Mouse (Mus musculus) limb, embryonic 14.5 days (tissue): Measurements from ENCODE around the gene Hist1h2bf. TPM values are rescaled to one million over a fixed set of nuclear protein-coding genes. Genes with fewer than 3 reads are reported as not detected.
A peak's percentile ranks its signal among the peaks of the same experiment; 100 is the strongest.

Experiments used
- ATAC-seq: fragments of 200-750 bp; cut with Nextera tagmentation; 2 replicates; pipeline ENCODE4 v1.8.0; 2017; ENCODE audit warnings: low read depth, moderate number of reproducible peaks, moderate TSS enrichment; ENCODE audit not compliant: low FRiP score
- DNase-seq: peaks from one replicate; pipeline ENCODE4 v3.0.0-alpha.2; 2015; ENCODE audit warnings: low spot score
- H3K27ac ChIP-seq: fragments of 300-500 bp; sonication (generic); replicated peaks from 2 replicates; pipeline ENCODE4 v1.5.1; 2014; ENCODE audit warnings: low read depth, mild to moderate bottlenecking, low read length, moderate library complexity, mixed read lengths
- H3K27me3 ChIP-seq: fragments of 300-500 bp; sonication (generic); 2 replicates; pipeline ENCODE4 v1.6.1; 2014; ENCODE audit warnings: low read length, mixed read lengths; ENCODE audit not compliant: control insufficient read depth, insufficient read depth
- H3K36me3 ChIP-seq: fragments of 300-500 bp; sonication (generic); 2 replicates; pipeline ENCODE4 v1.6.1; 2014; ENCODE audit warnings: mild to moderate bottlenecking, low read length, moderate library complexity, mixed read lengths; ENCODE audit not compliant: control insufficient read depth, insufficient read depth
- H3K4me1 ChIP-seq: fragments of 300-500 bp; sonication (generic); 2 replicates; pipeline ENCODE4 v1.6.1; 2014; ENCODE audit warnings: antibody characterized with exemption, low read length, mixed read lengths; ENCODE audit not compliant: control insufficient read depth, insufficient read depth
- H3K4me2 ChIP-seq: fragments of 300-500 bp; sonication (generic); replicated peaks from 2 replicates; pipeline ENCODE4 v1.6.1; 2014; ENCODE audit warnings: low read depth, mild to moderate bottlenecking, low read length, moderate library complexity; ENCODE audit not compliant: severe bottlenecking
- H3K4me3 ChIP-seq: fragments of 300-500 bp; sonication (generic); replicated peaks from 2 replicates; pipeline ENCODE4 v1.5.1; 2014; ENCODE audit warnings: low read length
- H3K9ac ChIP-seq: fragments of 300-500 bp; sonication (generic); 2 replicates; pipeline ENCODE4 v1.6.1; 2014; ENCODE audit warnings: mild to moderate bottlenecking, low read depth, low read length, moderate library complexity; ENCODE audit not compliant: severe bottlenecking
- H3K9me3 ChIP-seq: fragments of 300-500 bp; sonication (generic); 2 replicates; pipeline ENCODE4 v1.6.1; 2016; ENCODE audit warnings: low read length; ENCODE audit not compliant: control insufficient read depth
- POLR2A ChIP-seq: fragments of 200-500 bp; IDR thresholded peaks from 2 replicates; pipeline ENCODE4 v1.8.0; 2012; ENCODE audit warnings: inconsistent platforms, mild to moderate bottlenecking, moderate library complexity, borderline replicate concordance; ENCODE audit not compliant: insufficient read depth, insufficient read length; ENCODE audit errors: extremely low read depth
- WGBS: fragments of 180-500 bp; shearing (Covaris S2); extraction: QIAGEN DNeasy Blood & Tissue Kit; methylation state at CpG from one replicate; pipeline ENCODE4 v1.1.7; 2014; 5-methylcytosine and 5-hydroxymethylcytosine counted together
- polyA plus RNA-seq, 2 experiments: library from polyadenylated mRNA; depleted of rRNA in 1 of 2; stranded (reverse) in 1 of 2; unstranded in 1 of 2; fragments of >200 nt; fragmentation: Nextera tagmentation in 1 of 2; extraction: Ambion mirVana in 1 of 2; gene quantifications; 2 replicates each; pipeline versions ENCODE4 v1.2.1 to v1.2.3; 2012 to 2014

The Hist1h2bf gene
- polyA plus RNA-seq, 2 experiments: 5.3 to 17.8 TPM

- peak overlapping the region; percentile 76 for H3K9ac ChIP-seq
- no peaks in the 10 kb centered on the region for H3K27me3 ChIP-seq
- ATAC-seq: no peak
- no peak for TF ChIP-seq POLR2A
- peak overlapping the region; percentile 55 for H3K4me3 ChIP-seq
- peak overlapping the region; percentile 49 for H3K4me2 ChIP-seq
- WGBS: 27% methylated on average over 2 of the region's 2 CpGs
- no peak for DNase-seq
- no peaks in the 10 kb centered on the region for H3K9me3 ChIP-seq
- H3K36me3 ChIP-seq: no peaks in the 10 kb centered on the region
- H3K27ac ChIP-seq: peak overlapping the region; percentile 99
- H3K4me1 ChIP-seq: peaks cover 22% of the 10 kb centered on the region
Measured at GRCm38 (mm10) chr13:23529480-23530165, 44.4 kb downstream of the Hist1h2bf start.

GRCm38 (mm10) chr13:23529005-23529404, 45.0 kb downstream of the Hist1h2bf start:
- no peaks in the 10 kb centered on the region for H3K27me3 ChIP-seq
- H3K4me3 ChIP-seq: no peak overlapping the region
- no peaks in the 10 kb centered on the region for H3K36me3 ChIP-seq
- peaks cover 19% of the 10 kb centered on the region for H3K4me1 ChIP-seq
- H3K27ac ChIP-seq: no peak overlapping the region
- no peak overlapping the region for H3K9ac ChIP-seq
- TF ChIP-seq POLR2A: no peak
- H3K4me2 ChIP-seq: no peak overlapping the region
- no peaks in the 10 kb centered on the region for H3K9me3 ChIP-seq
- 73% methylated on average over 5 of the region's 5 CpGs for WGBS
- DNase-seq (no peak), ATAC-seq (no peak)

- Histone ChIP-seq H3K4me2 (peak overlapping the region; percentile 40), H3K36me3 (no peaks in the 10 kb centered on the region), H3K9ac (peak overlapping the region; percentile 28; the same call in 1 of the 2 replicates), H3K9me3 (no peaks in the 10 kb centered on the region), H3K27ac (0 out of 2 replicates have a peak overlapping the region, but pooled peaks have one; percentile 6), H3K4me1 (peaks cover 6% of the 10 kb centered on the region), H3K27me3 (no peaks in the 10 kb centered on the region), H3K4me3 (peak overlapping the region; percentile 36)
- DNase-seq (peak; percentile 95), ATAC-seq (peak; percentile 71)
- WGBS: 2% methylated on average over 17 of the region's 17 CpGs
- TF ChIP-seq POLR2A: no peak
Measured at GRCm38 (mm10) chr13:23526312-23526711, 47.7 kb downstream of the Hist1h2bf start.

GRCm38 (mm10) chr13:23525901-23526300, 48.1 kb downstream of the Hist1h2bf start:
- no peak for DNase-seq
- Histone ChIP-seq H3K4me2 (peak overlapping the region; percentile 40), H3K9ac (peak overlapping the region; percentile 28; the same call in 1 of the 2 replicates)

GRCm38 (mm10) chr13:23524654-23525053, 49.3 kb downstream of the Hist1h2bf start:
- H3K4me2 ChIP-seq: no peak overlapping the region
- TF ChIP-seq POLR2A: no peak
- H3K9me3 ChIP-seq: no peaks in the 10 kb centered on the region
- H3K4me1 ChIP-seq: peaks cover 6% of the 10 kb centered on the region
- DNase-seq (peak; percentile 85), ATAC-seq (no peak)
- H3K27me3 ChIP-seq: no peaks in the 10 kb centered on the region
- WGBS: 10% methylated on average over 5 of the region's 5 CpGs
- H3K9ac ChIP-seq: no peak overlapping the region
- H3K4me3 ChIP-seq: no peak overlapping the region
- H3K36me3 ChIP-seq: no peaks in the 10 kb centered on the region
- H3K27ac ChIP-seq: no peak overlapping the region

More at GRCm38 (mm10) chr13:23525901-23526300, 48.1 kb downstream of the Hist1h2bf start:
- TF ChIP-seq POLR2A: no peak
- ATAC-seq: no peak
- 1% methylated on average over 10 of the region's 10 CpGs for WGBS
- Histone ChIP-seq H3K4me1 (peaks cover 6% of the 10 kb centered on the region), H3K9me3 (no peaks in the 10 kb centered on the region), H3K36me3 (no peaks in the 10 kb centered on the region), H3K27me3 (no peaks in the 10 kb centered on the region), H3K27ac (no peak overlapping the region), H3K4me3 (peak overlapping the region; percentile 36)
